Mouse (Mus musculus): Measurements from ENCODE around the gene Lrrc8c.

- TF ChIP-seq CTCF (IDR thresholded peaks at IDR 0.05; ENCODE audit: borderline replicate concordance, insufficient read depth, low read depth, low read length): no peak
- no peak for TF ChIP-seq POLR2A (IDR thresholded peaks at IDR 0.05; ENCODE audit: borderline replicate concordance, insufficient read depth, low read length)
Measured at GRCm38 (mm10) chr5:105586655-105587054, 67.5 kb downstream of the Lrrc8c start.
